Mouse (Mus musculus) G1E (cell line): Measurements from ENCODE around the gene Tiam2. TPM values are rescaled to one million over a fixed set of nuclear protein-coding genes. Genes with fewer than 3 reads are reported as not detected.

Experiments used
- ATAC-seq: 2 replicates; pipeline ENCODE4 v1.8.0; 2016; ENCODE audit warnings: mild to moderate bottlenecking; ENCODE audit not compliant: insufficient number of reproducible peaks, poor library complexity, low FRiP score, severe bottlenecking; ENCODE audit errors: extremely low read depth
- DNase-seq: peaks from one replicate; pipeline ENCODE4 v3.0.0; 2012; ENCODE audit warnings: low spot score
- H3K27me3 ChIP-seq: 2 replicates; pipeline ENCODE4 v1.6.1; 2012; ENCODE audit warnings: mild to moderate bottlenecking, low read length, inconsistent platforms; ENCODE audit not compliant: insufficient read depth
- H3K36me3 ChIP-seq: replicated peaks from 2 replicates; pipeline ENCODE3; 2012; ENCODE audit warnings: mild to moderate bottlenecking, inconsistent platforms
- H3K4me1 ChIP-seq: 2 replicates; pipeline ENCODE4 v1.6.1; 2012; ENCODE audit warnings: low read depth, low read length, inconsistent platforms, mixed read lengths; ENCODE audit not compliant: insufficient read depth
- H3K4me3 ChIP-seq: 2 replicates; pipeline ENCODE4 v1.5.1; 2012; ENCODE audit warnings: low read depth, mild to moderate bottlenecking, inconsistent platforms, low read length, moderate library complexity, mixed read lengths
- H3K9me3 ChIP-seq: replicated peaks from 2 replicates; pipeline ENCODE4 v1.6.1; 2012; ENCODE audit warnings: inconsistent platforms
- CTCF ChIP-seq: IDR thresholded peaks from 2 replicates; pipeline ENCODE4 v1.5.1; 2012; ENCODE audit warnings: low read depth, low read length, inconsistent platforms, mixed read lengths
- GATA1 ChIP-seq: IDR thresholded peaks from 2 replicates; pipeline ENCODE4 v1.6.1; 2012; ENCODE audit warnings: borderline replicate concordance, low read length, inconsistent platforms, mixed read lengths
- GATA2 ChIP-seq: IDR thresholded peaks from 2 replicates; pipeline ENCODE4 v1.6.1; 2012; ENCODE audit warnings: low read depth, low read length, inconsistent platforms, borderline replicate concordance
- POLR2AphosphoS5 ChIP-seq: IDR thresholded peaks from 2 replicates; pipeline ENCODE4 v1.6.1; 2012; ENCODE audit warnings: low read depth, low read length, inconsistent platforms; ENCODE audit not compliant: insufficient replicate concordance
- TAL1 ChIP-seq: conservative IDR thresholded peaks from 2 replicates; pipeline ENCODE4 v1.6.1; 2012; ENCODE audit warnings: low read depth, low read length, inconsistent platforms, mixed read lengths
- polyA plus RNA-seq: library from polyadenylated mRNA; stranded (reverse); fragments of >175 nt; gene quantifications from 2 replicates; pipeline ENCODE4 v1.2.3, GENCODE M21; 2012
- total RNA-seq, 2 experiments: library from RNA; stranded (forward) in 1 of 2; stranded (reverse) in 1 of 2; fragments of 200-1000 nt in 1 of 2; fragments of >200 nt in 1 of 2; fragmentation: Nextera tagmentation in 1 of 2; gene quantifications; 2 replicates each; pipeline ENCODE4 v1.2.3; 2014 to 2017

Tiam2 gene
- total and polyA plus RNA-seq, 3 experiments: 0.49 TPM; not detected in 2

DNA sequence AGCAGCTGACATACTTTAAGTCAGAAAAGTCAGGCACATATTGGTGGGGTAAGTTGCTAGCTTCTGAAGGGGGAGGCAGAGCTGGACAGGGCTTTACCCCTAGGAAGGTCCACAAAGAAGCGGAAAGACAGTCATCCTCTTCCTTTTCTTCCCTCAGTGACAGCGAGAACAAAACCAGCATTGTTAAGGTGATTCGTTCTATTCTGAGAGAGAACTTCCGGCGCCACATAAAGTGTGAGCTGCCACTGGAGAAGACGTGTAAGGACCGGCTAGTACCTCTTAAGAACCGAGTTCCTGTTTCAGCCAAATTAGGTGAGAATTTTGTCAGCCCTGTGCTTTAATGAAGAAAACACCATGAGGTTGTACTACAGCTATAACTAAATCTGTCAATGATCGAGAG lies 190.0 kb downstream of the Tiam2 start:
- H3K4me3 ChIP-seq: no peak overlapping the region
- DNase-seq: no peak
- H3K27me3 ChIP-seq: no peaks in the 10 kb centered on the region
- TF ChIP-seq GATA1: no peak
- TF ChIP-seq CTCF: no peak
- TF ChIP-seq TAL1: no peak
- no peak for TF ChIP-seq GATA2
- TF ChIP-seq POLR2AphosphoS5: no peak
- H3K36me3 ChIP-seq: peaks cover 32% of the 10 kb centered on the region
- ATAC-seq: no peak
- no peaks in the 10 kb centered on the region for H3K4me1 ChIP-seq
- no peaks in the 10 kb centered on the region for H3K9me3 ChIP-seq

DNA sequence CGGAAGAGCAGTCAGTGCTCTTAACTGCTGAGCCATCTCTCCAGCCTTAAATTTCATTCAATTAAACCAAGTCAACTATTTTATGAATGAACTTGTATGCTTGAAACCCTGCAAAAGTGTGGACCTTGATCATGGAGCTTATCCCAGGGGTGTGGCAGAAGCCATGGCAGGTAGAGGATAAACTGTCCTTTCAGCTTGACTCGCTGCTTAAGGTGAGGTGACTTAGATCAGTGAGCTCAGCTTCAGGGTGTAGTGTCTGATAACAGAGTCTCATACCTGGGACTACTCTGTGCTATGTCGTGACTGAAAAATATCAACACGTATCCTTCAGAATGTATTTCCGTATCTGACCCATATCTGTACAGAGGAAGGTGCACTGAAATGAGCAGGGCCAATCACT lies 194.0 kb downstream of the Tiam2 start:
- no peaks in the 10 kb centered on the region for H3K27me3 ChIP-seq
- H3K4me3 ChIP-seq: no peak overlapping the region
- peaks cover 53% of the 10 kb centered on the region for H3K36me3 ChIP-seq
- TF ChIP-seq GATA2 (no peak), POLR2AphosphoS5 (no peak), GATA1 (no peak), TAL1 (no peak), CTCF (no peak)
- H3K9me3 ChIP-seq: no peaks in the 10 kb centered on the region
- no peaks in the 10 kb centered on the region for H3K4me1 ChIP-seq
- no peak for DNase-seq
- ATAC-seq: no peak

DNA sequence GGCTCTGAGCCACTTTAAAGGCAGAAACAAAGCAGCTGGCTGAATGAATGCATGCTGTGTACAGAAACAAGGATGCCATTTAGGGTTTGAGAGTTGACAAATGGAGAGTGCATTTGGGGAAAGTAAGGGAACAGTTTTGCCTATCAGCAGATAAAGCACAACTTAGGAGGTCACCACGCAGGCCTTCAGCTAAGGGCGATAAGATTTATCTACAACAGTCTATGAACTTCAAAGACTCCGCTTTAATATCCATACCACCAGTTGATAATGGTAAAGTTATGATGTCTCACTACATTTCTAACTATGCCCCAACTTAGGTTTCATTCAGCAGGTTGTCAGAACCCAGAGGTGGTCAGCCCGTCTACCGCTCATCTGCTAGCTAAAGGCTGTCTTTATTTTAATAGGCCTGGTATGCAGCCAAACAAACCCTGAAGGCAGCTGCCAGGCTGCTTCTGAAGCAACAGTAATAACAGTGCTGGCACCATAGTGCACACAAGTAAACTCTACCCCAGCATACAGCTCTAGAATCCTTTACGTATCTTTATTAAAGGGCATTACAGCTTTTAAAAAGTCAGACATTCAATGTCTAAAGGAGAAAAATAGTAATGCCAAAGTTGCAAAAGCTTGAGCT lies 201.6 kb downstream of the Tiam2 start:
- TF ChIP-seq GATA2 (no peak), GATA1 (no peak), TAL1 (no peak), POLR2AphosphoS5 (no peak), CTCF (no peak)
- ATAC-seq: no peak
- no peaks in the 10 kb centered on the region for H3K4me1 ChIP-seq
- no peak overlapping the region for H3K4me3 ChIP-seq
- DNase-seq: no peak
- H3K36me3 ChIP-seq: peaks cover 52% of the 10 kb centered on the region
- no peaks in the 10 kb centered on the region for H3K27me3 ChIP-seq
- H3K9me3 ChIP-seq: no peaks in the 10 kb centered on the region

DNA sequence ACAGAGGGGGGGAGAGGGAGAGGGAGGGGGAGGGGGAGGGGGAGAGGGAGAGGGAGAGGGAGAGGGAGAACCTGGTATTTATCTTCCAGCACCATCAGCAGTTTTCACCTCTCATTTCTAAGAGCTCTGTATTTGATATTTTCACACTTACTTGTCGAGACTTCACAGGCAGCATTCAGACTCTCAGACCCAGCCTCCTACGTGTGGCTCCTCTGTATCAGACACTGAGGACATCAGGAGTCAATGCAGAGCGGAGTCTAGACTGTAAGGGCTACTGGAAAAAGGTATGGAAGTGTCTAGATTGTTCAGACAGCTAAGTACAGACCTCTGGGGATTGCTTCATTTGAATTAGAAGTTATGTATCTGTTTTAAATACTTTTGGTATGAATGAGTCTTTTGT lies 203.2 kb downstream of the Tiam2 start:
- peaks cover 54% of the 10 kb centered on the region for H3K36me3 ChIP-seq
- no peaks in the 10 kb centered on the region for H3K4me1 ChIP-seq
- no peak for ATAC-seq
- no peaks in the 10 kb centered on the region for H3K9me3 ChIP-seq
- no peak for DNase-seq
- no peak overlapping the region for H3K4me3 ChIP-seq
- TF ChIP-seq GATA2 (no peak), TAL1 (no peak), POLR2AphosphoS5 (no peak), CTCF (no peak), GATA1 (no peak)
- H3K27me3 ChIP-seq: no peaks in the 10 kb centered on the region

- peaks cover 51% of the 10 kb centered on the region for H3K36me3 ChIP-seq
- TF ChIP-seq GATA2 (no peak), TAL1 (no peak), POLR2AphosphoS5 (no peak), CTCF (no peak), GATA1 (no peak)
- ATAC-seq (no peak), DNase-seq (no peak)
- no peaks in the 10 kb centered on the region for H3K27me3 ChIP-seq
- H3K4me1 ChIP-seq: no peaks in the 10 kb centered on the region
- no peak overlapping the region for H3K4me3 ChIP-seq
- no peaks in the 10 kb centered on the region for H3K9me3 ChIP-seq
Observed at GRCm38 (mm10) chr17:3530549-3530948, 204.2 kb downstream of the Tiam2 start.

- ATAC-seq: no peak
- peaks cover 47% of the 10 kb centered on the region for H3K36me3 ChIP-seq
- no peak for TF ChIP-seq GATA1
- no peak for TF ChIP-seq GATA2
- TF ChIP-seq TAL1: no peak
- no peak for TF ChIP-seq POLR2AphosphoS5
Observed at GRCm38 (mm10) chr17:3531641-3532040, 205.3 kb downstream of the Tiam2 start.

More at GRCm38 (mm10) chr17:3531641-3532040, 205.3 kb downstream of the Tiam2 start:
- no peak for DNase-seq
- no peak overlapping the region for H3K4me3 ChIP-seq
- no peaks in the 10 kb centered on the region for H3K4me1 ChIP-seq
- no peaks in the 10 kb centered on the region for H3K27me3 ChIP-seq
- no peaks in the 10 kb centered on the region for H3K9me3 ChIP-seq
